Mouse (Mus musculus) layer of hippocampus, adult 11-12 months (tissue): ENCODE data around the gene Aip.
"Not testable (repeated sequence)": the region's sequence is repeated elsewhere in the genome, so short reads cannot be mapped to it uniquely, and the experiment has no call there.

Experiments
- DNase-seq: peaks from one replicate; pipeline ENCODE4 v3.0.0; 2022; ENCODE audit warnings: low spot score

The Aip gene

DNA sequence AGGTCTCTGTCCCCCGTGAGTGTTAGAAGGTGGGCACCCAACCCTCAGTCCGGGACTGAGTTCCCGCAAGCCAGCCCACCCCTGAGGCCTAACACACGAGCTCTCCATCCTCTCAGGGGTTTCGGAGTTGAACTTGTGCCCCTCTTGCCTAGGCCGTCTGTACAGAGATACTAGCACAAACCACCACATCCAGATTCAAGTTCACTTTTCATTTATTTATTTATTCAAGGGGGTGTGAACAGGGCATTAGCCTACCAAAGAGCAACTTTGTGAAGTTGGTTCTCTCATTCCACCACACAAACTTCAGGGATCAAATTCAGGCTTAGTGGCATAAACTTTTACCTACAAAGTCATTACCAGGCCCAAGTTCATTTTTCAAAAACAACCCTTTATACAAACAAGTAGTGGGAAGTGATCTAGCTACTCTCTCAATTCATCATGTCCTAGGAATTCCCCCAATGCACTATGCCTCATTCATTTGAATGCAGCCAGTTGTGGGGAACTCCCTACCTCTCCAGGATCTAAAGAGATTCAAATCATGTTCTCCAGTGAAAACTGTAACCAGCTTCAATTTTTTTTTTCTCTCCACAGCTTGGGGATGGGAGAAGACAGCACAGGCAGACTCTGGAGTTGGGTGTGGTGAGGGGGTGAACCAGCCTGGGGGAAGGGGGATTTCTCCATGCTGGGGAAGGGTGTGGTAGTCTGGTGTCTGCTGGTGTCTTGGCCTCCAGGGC lies 9.7 kb upstream of the Aip start:
- DNase-seq, result not testable (repeated sequence)

DNA sequence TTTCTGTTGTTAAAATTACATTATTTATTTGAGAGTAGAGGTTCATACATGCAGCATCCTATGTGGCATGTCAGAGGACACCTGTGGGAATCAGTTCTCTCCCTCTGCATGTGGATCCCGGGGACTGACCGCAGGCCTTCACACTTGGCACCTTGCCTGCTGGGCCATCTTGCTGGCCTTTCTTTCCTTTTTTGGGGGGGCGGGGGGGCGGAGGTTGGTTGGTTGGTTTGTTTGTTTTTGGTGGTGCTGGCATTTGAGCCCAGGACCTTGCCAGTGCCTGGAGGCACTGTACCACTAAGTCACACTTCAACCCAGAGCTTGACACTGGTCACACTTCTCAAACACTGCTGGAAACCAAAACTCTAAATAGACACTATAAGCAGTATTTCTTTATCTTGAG lies 8.7 kb upstream of the Aip start:
- no peak for DNase-seq

GRCm38 (mm10) chr19:4131768-4132167 lies 6.1 kb upstream of the Aip start:
- no peak for DNase-seq

- no peak for DNase-seq
These were observed 5.4 kb upstream of the Aip start for GRCm38 (mm10) chr19:4131075-4131474.

- DNase-seq, result no peak
These were observed 4.4 kb upstream of the Aip start for GRCm38 (mm10) chr19:4130106-4130505.

- no peak for DNase-seq
These were observed 3.8 kb upstream of the Aip start for GRCm38 (mm10) chr19:4129462-4129861.

GRCm38 (mm10) chr19:4126759-4127495 lies 1.3 kb upstream of the Aip start:
- no peak for DNase-seq

GRCm38 (mm10) chr19:4125268-4125667 lies 390 bp downstream of the Aip start:
- not testable (repeated sequence) for DNase-seq

GRCm38 (mm10) chr19:4124432-4124831 lies 1.2 kb downstream of the Aip start:
- DNase-seq, result no peak

DNA sequence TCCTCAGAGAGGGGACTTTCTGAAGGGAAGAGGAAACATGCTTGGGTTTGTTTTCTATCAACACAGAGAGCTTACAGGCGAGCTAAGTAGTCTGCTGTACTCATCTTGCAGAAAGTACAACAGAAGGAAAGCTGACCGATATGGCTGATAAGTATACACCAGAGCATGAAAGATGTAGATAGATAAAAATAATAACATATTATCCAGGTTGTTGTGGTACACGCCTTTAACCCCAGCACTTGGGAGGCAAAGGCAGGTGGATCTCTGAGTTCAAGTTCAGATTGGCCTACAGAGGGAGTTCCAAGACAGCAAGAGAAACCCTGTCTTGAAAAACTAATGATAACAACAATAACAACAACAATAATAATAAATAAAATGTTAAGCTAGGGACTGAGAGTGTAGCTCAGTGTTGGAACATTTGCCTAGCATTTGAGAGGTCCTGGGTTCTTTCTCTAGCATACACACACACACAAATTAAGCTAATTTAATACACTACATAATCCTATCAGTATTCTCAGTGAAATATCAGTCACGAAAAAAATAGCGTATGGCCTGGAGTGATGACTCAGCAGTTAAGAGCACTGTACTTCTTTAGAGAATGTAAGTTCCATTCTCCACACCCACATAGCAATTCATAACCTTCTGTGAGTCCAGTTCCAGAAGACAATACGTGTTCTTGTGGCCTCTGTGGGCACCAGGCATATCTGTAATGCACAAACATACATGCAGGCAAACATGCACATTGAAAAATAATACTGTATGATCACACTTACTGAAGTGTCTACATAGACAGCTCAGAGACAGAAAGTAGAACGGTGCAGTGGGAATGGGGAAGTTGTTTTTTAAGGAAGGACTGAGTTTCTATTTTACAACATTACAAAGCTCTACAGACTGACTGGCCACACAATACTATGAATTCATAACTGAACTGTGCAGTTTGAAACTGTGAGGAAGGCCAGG lies 3.0 kb downstream of the Aip start:
- DNase-seq, result no peak

DNA sequence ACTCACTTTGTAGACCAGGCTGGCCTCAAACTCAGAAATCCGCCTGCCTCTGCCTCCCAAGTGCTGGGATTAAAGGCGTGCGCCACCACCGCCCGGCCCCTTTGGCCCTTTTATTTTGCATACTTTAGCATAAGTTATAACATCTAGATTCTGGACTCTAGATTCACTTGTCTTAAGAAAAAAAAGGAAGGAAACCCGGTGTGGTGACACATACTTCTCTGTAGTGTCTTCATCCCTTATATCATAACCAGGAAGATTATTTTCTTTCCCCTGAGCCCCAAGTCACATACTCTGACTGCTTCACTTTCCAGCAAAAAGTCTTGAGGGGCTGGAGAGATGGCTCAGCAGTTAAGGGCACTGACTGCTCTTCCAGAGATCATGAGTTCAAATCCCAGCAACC lies 3.8 kb downstream of the Aip start:
- DNase-seq, result not testable (repeated sequence)

GRCm38 (mm10) chr19:4121097-4121805 lies 4.4 kb downstream of the Aip start:
- peak; percentile 98 for DNase-seq

- no peak for DNase-seq
These were observed 5.2 kb downstream of the Aip start for GRCm38 (mm10) chr19:4120496-4120895.

GRCm38 (mm10) chr19:4119716-4120487 lies 5.8 kb downstream of the Aip start:
- no peak for DNase-seq

GRCm38 (mm10) chr19:4118350-4118749 lies 7.3 kb downstream of the Aip start:
- no peak for DNase-seq

DNA sequence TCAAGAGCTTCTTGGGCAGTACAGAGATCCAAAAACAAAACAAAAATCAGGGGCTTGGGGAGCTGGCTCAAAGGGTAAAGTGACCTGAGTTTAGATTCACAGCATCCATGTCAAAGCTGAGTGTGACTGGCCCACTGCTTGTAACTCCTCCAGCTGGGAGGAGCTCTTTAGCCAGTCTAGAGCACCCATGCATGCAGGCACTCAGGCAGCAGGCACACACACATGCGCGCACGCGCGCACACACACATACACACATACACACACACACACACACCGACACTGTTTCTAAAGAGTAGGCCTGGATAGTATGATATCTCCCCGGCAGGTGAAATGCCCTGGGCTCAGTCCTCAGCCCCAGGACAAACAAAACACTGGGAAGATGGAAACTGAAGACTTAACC lies 8.7 kb downstream of the Aip start:
- DNase-seq, result no peak

DNA sequence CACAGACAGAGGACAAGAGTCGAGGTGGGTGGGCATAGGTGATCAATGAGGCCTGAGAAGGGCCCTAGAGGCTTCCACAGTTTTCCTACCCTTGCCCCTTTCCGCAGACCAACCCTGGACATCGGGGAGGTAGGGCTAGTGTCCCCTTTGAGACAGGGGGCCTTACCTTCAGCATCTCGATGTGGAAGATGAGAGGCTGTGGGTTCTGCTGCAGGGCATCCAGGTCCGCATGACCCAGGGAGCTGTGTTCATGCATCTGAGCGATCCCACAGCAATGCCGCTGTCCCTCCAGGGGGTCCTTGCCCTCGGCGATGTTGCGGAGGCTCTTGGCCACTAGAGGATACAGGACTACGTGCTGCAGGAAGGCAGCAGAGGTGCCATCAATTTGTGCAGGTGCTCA lies 9.8 kb downstream of the Aip start:
- no peak for DNase-seq

- no peak for DNase-seq
These were observed 10.5 kb downstream of the Aip start for GRCm38 (mm10) chr19:4115144-4115543.

DNA sequence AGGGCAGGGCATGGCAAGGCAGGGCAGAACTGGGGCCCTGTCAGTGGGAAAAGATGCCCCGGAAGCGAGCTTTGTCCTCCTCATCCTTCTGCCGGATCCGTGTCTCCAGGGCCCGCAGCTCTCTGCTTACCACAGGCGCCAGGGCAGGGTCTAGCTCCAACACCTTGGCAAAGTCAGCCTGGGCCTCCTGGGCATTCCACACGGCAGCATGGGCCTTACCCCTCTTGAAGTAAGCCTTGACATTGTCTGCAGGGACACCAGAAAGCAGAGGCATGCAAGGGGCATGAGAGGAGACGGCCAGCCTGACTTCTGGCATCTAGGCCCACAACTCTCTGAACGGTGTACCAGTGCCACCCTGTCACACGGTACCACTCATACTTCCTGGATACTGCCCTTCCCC lies 11.1 kb downstream of the Aip start:
- DNase-seq, result no peak

GRCm38 (mm10) chr19:4113806-4114230 lies 11.8 kb downstream of the Aip start:
- no peak for DNase-seq

DNA sequence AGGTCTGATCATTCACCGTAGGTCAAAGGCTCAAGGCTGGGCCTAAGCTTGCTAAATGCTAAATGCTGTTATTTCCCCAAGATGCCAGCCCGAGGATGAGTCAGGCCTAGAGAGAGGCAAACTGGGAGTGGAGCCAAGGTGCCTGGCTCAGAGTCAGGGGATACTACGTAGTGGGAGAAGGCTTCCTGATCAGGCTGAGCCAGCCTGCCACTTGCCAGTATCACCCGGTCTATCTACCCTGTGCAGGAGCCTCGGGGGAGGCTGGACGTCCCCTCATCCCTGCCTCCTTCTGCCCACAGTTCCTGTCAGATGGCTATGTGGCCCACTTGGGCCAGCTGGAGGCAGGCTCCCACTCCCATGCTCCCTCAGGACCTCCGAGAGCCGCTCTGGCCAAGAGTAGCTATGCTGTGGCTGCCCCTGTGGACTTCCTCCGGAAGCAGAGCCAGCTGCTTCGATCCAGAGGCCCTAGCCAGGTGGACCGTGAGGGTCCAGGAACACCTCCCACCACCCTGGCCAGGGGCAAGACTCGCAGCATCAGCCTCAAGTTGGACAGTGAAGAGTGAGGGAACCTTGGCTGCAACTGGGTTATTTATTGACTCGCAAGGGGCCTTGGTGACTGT lies 12.4 kb downstream of the Aip start:
- peak; percentile 89 for DNase-seq
